Mouse (Mus musculus) layer of hippocampus, postnatal 25 days (tissue): Measurements from ENCODE around the gene Gpalpp1. TPM values are rescaled to one million over a fixed set of nuclear protein-coding genes. Genes with fewer than 3 reads are reported as not detected.

Experiments used
- DNase-seq, 2 experiments: peaks; one replicate each; pipeline ENCODE4 v3.0.0; 2022; ENCODE audit warnings: mixed read lengths in 2 of 2, low spot score in 1 of 2; ENCODE audit errors: extremely low spot score in 1 of 2
- total RNA-seq, 2 experiments: library from RNA; stranded (reverse); gene quantifications; 2 replicates each; pipeline ENCODE4 v1.2.3; 2021

The Gpalpp1 gene
- total RNA-seq, result 10 to 100 TPM; 23.4 to 23.6 TPM

DNA sequence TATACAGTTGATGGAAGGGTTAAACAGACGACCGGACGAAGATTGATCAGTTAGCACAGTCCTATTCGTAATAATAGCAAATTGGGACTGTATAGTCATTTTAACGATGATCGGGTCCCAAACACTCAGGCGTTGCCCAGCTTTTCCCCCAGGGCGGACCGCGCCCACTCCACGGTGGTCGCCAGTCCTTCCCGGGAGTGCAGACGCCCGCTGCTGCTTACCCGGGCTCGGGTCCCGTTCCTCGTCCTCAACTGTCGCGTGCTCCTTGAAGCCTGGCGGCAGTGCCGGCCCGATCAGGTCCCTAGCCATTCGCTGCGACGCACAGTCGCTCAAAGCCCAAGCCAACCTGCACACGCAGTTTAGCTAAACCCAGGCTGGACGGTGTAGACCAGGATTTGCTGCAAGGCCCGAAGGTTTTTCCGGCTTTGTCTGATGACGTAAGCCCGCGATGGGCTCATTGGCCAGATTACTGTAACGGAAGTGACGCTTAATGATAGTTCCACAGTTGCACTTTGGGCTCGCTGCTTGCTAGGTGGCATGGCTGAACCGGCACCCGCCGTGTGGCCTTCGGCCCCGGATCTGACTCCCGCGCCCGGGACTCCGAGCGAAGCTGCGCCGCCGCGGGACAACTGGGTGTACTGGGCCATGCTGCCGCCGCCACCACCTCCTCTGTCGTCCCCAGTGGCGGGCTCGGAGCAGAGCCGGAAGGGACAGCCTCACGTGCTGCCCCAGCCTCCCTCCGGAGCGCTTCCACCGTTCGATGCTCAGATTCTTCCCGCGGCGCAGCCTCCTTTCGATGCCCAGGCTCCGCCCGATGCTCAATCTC is at the start of gene Gpalpp1, which contains the start of gene Nufip1:
TSS of gene Gpalpp1 (minus strand) at position 365 of the 826 bp plus-strand sequence.
TSS of gene Nufip1 (plus strand) at position 496 of the 826 bp plus-strand sequence.
- DNase-seq, result peak; percentile 71 to 74

DNA sequence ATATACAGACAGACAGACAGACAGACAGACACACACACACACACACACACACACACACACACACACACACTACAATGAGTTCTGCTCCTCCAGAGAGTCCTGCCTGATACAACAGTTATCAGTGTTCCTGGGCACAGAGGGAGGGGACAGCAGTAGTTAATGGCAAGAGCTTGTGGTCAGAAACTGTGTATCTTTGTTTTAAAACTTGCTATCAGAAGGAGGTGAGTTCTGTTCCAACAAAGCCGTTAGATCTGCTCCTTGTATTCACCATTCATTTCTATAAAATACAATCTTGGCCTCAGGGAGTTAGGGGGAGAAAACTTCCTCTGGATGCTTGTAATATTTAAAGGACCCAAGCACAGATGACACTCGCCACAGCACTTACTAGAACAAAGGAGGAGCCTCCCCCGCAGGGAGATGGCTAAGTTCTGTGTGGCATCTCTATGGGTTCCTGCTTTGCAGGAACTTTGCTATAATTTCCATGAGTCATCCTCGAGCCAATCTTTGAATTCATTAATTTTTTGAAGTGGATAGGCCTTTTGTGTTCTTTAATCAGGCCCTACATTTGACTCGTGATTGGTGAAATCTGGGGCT is 47.7 kb upstream of the Gpalpp1 start:
- DNase-seq, result no peak

DNA sequence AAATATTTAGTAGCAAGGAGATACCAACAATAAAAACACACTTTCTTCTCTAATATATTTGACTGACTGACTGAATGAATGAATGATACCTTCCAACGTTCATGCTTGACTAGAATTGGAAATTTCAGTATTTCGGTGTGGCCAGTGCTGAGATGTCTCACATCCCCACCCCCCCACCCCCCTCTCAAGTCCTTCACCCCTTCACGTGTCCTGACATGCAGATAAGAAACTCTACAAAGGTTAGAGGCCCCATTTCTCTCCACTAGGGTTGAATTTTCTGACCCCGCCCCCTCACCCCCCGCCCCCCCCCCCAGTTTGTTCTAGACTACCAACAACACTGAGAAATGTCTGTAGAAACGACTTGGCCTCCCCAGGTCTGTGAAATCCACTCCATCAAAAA is 43.3 kb upstream of the Gpalpp1 start:
- no peak for DNase-seq

- no peak for DNase-seq
Observed at GRCm38 (mm10) chr14:76153003-76153675, 42.6 kb upstream of the Gpalpp1 start.

- DNase-seq, result peak; percentile 99
Observed at GRCm38 (mm10) chr14:76152162-76153002, 41.8 kb upstream of the Gpalpp1 start.

GRCm38 (mm10) chr14:76151820-76152161 is 41.2 kb upstream of the Gpalpp1 start:
- DNase-seq, result no peak

DNA sequence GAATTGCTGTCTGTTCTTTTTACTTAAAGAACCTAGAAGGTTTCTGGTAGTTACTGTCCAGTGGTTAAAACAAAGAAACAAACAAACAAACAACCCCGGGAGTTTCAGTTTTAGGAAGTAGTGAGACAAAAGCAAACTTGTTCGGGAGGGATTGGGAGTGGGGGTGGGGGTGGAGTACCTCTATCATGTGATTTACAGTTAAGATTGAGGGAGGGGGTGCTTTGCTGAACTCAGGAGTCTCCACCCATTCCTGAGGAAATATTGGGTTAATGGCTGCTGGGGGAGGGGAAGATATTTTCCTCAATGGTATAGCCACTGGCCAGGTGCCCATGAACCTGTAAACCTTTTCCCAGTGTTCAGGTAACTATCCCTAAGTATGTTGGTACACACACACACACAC is 40.5 kb upstream of the Gpalpp1 start:
- no peak for DNase-seq

GRCm38 (mm10) chr14:76150499-76150898 is 39.9 kb upstream of the Gpalpp1 start:
- no peak for DNase-seq

DNA sequence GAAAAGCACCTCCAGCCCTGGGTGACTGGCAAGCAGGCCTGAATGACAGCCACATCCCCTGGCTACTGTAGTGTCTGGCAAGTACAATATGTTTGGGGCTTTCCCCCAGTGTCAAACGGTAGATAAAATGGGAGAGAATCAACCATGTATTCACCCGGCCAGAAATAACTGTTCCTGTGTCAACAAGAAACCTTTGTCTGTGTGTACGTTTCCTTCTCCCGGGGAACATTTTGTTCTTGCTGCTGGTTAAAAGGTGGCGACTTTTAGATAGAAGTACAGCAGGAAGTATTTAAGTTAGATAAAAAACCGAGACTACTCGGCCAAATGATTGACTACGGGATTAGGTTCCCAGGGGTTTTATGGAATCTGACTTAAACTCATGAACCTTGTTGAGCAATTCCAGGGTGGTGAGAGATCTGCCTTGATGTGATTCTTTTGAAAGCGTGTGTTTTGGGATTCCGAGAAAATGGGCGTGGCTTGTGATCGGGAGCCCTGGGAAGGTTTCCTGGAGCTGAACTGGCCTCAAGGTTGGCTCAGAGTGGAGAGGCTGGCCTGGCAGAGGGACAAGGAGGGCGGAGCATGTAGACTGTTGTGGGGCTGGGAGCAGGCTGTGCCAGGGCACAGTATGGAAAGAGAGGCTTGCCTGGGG is 39.1 kb upstream of the Gpalpp1 start:
- peak in 1 of 2 experiments; percentile 14 for DNase-seq

GRCm38 (mm10) chr14:76148294-76148693 is 37.7 kb upstream of the Gpalpp1 start:
- DNase-seq, result no peak

GRCm38 (mm10) chr14:76147061-76147460 is 36.5 kb upstream of the Gpalpp1 start:
- no peak for DNase-seq

DNA sequence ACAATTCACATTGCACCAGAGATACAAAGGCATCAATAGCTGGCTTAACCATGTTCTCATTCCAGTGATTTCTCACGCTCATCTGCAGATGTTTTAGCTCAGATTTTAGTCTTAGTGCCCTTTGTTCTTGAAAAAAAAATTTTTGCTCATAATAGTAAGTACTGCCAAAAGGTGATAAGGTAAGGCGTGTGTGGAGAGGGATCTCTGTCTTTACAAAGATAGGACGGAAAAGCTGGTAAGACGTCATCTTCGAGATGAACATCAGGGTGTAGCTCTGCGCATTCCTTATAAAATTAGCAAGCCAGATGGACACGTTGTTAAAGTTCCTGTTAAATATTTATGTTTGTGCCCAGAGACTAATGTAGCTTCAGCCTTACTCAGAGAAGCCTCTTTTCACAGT is 35.3 kb upstream of the Gpalpp1 start:
- no peak for DNase-seq

DNA sequence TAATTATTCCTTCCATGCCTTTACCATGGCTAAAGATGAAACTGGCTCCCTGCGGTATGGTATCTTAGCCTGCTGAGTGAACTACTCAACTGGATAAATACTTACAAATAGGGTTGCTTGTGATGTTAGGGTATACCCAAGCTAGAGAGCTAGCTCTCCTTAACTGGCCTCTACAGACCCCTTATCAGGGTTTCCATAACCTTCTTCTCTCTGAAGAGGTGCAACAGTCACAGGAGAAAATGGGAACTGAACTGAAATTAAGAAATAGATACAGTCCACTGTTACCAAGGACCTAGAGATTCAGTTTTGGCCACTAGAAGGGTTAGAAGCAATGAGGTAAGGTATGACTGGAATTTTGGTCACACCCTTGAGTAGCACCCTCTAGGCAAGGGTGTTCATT is 34.7 kb upstream of the Gpalpp1 start:
- no peak for DNase-seq

DNA sequence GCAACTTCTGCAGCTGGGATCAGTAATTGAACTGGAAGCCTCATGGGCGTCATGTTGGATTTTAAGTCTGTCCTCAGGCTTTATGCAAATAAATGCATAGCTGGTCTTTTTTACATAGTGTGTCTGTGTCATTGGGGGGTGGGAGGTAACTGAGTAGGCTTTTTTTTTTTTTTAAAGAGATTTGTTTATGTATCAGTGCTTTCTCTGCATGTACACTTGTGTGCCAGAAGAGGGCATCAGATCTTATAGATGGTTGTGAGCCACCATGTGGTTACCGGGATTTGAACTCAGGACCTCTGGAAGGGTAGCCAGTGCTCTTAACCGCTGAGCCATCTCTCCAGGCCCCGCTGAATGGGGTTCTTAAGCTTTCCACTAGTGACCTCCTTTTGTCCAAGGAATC is 24.4 kb upstream of the Gpalpp1 start:
- no peak for DNase-seq

GRCm38 (mm10) chr14:76128174-76128573 is 17.6 kb upstream of the Gpalpp1 start:
- no peak for DNase-seq

DNA sequence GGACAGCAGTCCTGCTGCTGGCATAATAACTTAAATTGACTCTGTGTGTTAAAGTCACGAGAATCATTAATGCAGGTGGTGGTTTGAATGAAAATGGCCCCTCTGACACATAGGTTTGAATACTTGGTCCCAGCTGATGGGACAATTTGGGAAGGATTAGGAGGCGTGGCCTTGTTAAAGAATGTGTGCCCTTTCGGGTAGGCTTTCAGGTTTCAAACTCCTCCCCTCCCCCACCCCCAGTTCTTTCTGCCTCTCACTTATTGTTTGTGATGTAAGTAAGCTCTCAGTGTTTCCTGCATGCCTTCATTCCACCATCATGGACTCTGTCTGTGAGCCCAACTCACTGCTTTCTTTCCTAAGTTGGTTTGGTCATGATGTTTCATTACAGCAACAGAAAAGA is 16.8 kb upstream of the Gpalpp1 start:
- no peak for DNase-seq

DNA sequence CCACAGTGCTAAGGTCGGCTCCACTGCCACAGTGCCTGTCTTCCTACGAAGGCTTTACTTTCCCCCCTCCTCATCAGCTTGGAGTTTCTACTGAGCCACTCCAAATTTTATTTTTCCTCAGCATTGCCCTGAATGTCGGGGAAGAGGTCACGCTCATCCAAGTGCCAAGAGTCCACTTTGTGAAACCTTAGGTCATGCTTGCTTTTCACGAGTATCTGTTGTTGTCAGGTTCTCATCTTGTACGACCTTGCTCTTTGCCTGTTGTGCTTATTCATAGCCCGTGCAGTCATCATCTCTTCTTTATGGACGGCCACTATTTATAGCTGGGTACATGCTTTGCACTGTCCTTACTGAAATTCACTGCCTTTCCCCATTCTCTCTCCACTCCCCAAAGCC is 12.1 kb upstream of the Gpalpp1 start:
- no peak for DNase-seq

DNA sequence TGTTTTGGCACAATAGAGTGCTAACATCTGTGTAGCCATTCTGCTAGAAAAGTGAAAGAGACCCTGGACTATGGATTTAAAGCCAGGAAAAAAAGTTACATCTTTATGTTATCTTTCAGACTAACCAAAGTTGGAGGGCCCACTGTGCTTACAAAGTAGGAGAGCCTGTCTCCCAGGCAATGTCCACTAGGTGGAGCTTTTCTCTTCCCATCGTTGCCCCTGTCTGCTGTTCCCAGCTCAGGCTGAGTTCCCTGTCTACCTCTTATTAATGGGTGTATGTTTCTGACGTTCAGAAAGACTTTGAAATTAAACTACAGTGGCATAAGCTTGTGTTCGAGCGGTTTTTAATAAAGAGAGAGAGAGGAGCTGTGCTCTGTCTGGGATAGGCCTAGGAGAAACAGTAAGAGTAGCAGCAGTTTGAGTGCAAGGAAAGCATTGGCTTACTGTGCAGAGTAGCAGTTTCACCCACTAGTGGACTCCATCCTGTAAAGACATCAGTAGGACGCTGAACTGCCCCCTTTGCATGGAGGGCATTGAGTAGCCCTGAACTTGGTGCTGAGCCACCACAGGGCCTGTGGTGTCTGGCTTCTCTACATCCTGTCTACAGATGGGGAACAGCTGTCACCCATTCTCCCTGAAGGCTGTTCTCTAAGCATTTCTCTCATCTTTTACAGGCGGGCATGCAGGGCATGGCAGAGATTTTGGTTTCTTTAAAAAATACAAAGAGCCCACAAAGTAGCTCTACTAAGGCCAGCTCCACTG is 11.5 kb upstream of the Gpalpp1 start:
- peak in 1 of 2 experiments; percentile 47 for DNase-seq

DNA sequence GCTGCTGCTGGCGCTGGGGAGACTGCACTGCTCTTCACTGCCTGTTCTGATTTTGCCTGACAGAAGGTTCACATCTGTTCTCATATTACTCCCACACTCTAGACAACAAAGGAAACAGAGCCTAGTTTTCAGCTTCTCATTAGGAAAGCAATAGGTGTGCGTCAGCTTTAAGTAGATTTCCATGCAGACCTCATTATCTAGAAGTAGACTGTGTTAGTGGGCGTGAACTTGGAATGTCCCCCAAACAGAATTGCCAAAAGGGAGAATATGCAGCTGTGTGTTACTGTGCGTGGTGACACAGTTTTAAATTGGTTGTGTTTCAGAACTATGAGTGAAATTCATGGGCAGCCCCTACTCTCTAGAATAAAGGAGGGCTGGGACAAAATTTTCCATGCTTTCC is 9.9 kb upstream of the Gpalpp1 start:
- DNase-seq, result no peak
